Mouse (Mus musculus) liver, postnatal 0 days (tissue): ENCODE measurements around the gene Mdm4. TPM values are rescaled to one million over a fixed set of nuclear protein-coding genes. Genes with fewer than 3 reads are reported as not detected.
A peak's percentile ranks its signal among the peaks of the same experiment; 100 is the strongest.

Experiments used
- ATAC-seq: fragments of 200-750 bp; cut with Nextera tagmentation; 2 replicates; pipeline ENCODE4 v1.8.0; 2017; ENCODE audit warnings: mild to moderate bottlenecking, moderate library complexity
- DNase-seq: peaks from one replicate; pipeline ENCODE4 v3.0.0-alpha.2; 2016
- H3K27ac ChIP-seq: fragments of 300-500 bp; sonication (generic); 2 replicates; pipeline ENCODE4 v1.5.1; 2014; ENCODE audit warnings: antibody characterized with exemption, moderate library complexity, mild to moderate bottlenecking, low read depth
- H3K27me3 ChIP-seq: fragments of 300-500 bp; sonication (generic); 2 replicates; pipeline ENCODE4 v1.6.1; 2014; ENCODE audit warnings: low read length, control low read depth, mixed read lengths; ENCODE audit not compliant: insufficient read depth
- H3K36me3 ChIP-seq: fragments of 300-500 bp; sonication (generic); replicated peaks from 2 replicates; pipeline ENCODE4 v1.6.1; 2014; ENCODE audit warnings: mild to moderate bottlenecking, control low read depth, low read length, moderate library complexity, mixed read lengths; ENCODE audit not compliant: insufficient read depth
- H3K4me1 ChIP-seq: fragments of 300-500 bp; sonication (generic); 2 replicates; pipeline ENCODE4 v1.6.1; 2014; ENCODE audit warnings: antibody characterized with exemption, mild to moderate bottlenecking, control low read depth; ENCODE audit not compliant: insufficient read depth
- H3K4me2 ChIP-seq: fragments of 300-500 bp; sonication (generic); 2 replicates; pipeline ENCODE4 v1.6.1; 2014; ENCODE audit warnings: low read depth, mild to moderate bottlenecking, low read length, moderate library complexity, mixed read lengths
- H3K4me3 ChIP-seq: fragments of 300-500 bp; sonication (generic); 2 replicates; pipeline ENCODE4 v1.5.1; 2014; ENCODE audit warnings: low read depth, low read length
- H3K9ac ChIP-seq: fragments of 300-500 bp; sonication (generic); replicated peaks from 2 replicates; pipeline ENCODE4 v1.6.1; 2014; ENCODE audit warnings: mild to moderate bottlenecking, moderate library complexity
- H3K9me3 ChIP-seq: fragments of 300-500 bp; sonication (generic); 2 replicates; pipeline ENCODE4 v1.6.1; 2016; ENCODE audit warnings: mild to moderate bottlenecking, control low read depth, low read length, mixed read lengths
- CTCF ChIP-seq: sonication (generic); IDR thresholded peaks from 2 replicates; pipeline ENCODE4 v1.5.1; 2016; ENCODE audit warnings: antibody characterized with exemption, low read depth
- EP300 ChIP-seq: IDR thresholded peaks from 2 replicates; pipeline ENCODE4 v1.6.1; 2016; ENCODE audit warnings: antibody characterized with exemption, low read depth, mild to moderate bottlenecking
- WGBS: fragments of 180-500 bp; shearing (Covaris S2); extraction: QIAGEN DNeasy Blood & Tissue Kit; methylation state at CpG from one replicate; pipeline ENCODE4 v1.1.7; 2014; ENCODE audit not compliant: insufficient replicate concordance; 5-methylcytosine and 5-hydroxymethylcytosine counted together
- polyA plus RNA-seq: library from polyadenylated mRNA; unstranded; fragments of >200 nt; fragmentation: Nextera tagmentation; extraction: Ambion mirVana; gene quantifications from 2 replicates; pipeline ENCODE4 v1.2.1, GENCODE M21; 2015

The Mdm4 gene
- polyA plus RNA-seq, 1 experiment from 2014 or later: 9.0 TPM

GRCm38 (mm10) chr1:132947811-132948210 is 82.5 kb downstream of the Mdm4 start:
- Histone ChIP-seq H3K27ac (no peak overlapping the region), H3K4me3 (no peak overlapping the region), H3K9ac (no peak overlapping the region), H3K36me3 (no peaks in the 10 kb centered on the region), H3K4me2 (no peak overlapping the region), H3K27me3 (no peaks in the 10 kb centered on the region), H3K9me3 (no peaks in the 10 kb centered on the region), H3K4me1 (no peaks in the 10 kb centered on the region)
- no peak for DNase-seq
- no peak for TF ChIP-seq CTCF
- no peak for TF ChIP-seq EP300
- no peak for ATAC-seq
- 61% methylated on average over 7 of the region's 7 CpGs for WGBS

- no peak overlapping the region for H3K9ac ChIP-seq
- H3K36me3 ChIP-seq: no peaks in the 10 kb centered on the region
- H3K4me1 ChIP-seq: no peaks in the 10 kb centered on the region
- H3K27me3 ChIP-seq: no peaks in the 10 kb centered on the region
- H3K27ac ChIP-seq: no peak overlapping the region
- H3K4me2 ChIP-seq: no peak overlapping the region
- ATAC-seq (no peak), DNase-seq (no peak)
- no peaks in the 10 kb centered on the region for H3K9me3 ChIP-seq
- TF ChIP-seq EP300 (no peak), CTCF (no peak)
- WGBS: 62% methylated on average over 8 of the region's 8 CpGs
- H3K4me3 ChIP-seq: no peak overlapping the region
These were observed 84.5 kb downstream of the Mdm4 start for GRCm38 (mm10) chr1:132945826-132946225.

- 67% methylated on average over 8 of the region's 8 CpGs for WGBS
- Histone ChIP-seq H3K36me3 (no peaks in the 10 kb centered on the region), H3K27ac (no peak overlapping the region), H3K4me2 (no peak overlapping the region), H3K4me1 (no peaks in the 10 kb centered on the region), H3K27me3 (no peaks in the 10 kb centered on the region), H3K9me3 (no peaks in the 10 kb centered on the region), H3K4me3 (no peak overlapping the region), H3K9ac (no peak overlapping the region)
- no peak for TF ChIP-seq CTCF
- no peak for TF ChIP-seq EP300
- ATAC-seq (no peak), DNase-seq (no peak)
These were observed 91.4 kb downstream of the Mdm4 start for GRCm38 (mm10) chr1:132938975-132939374.

GRCm38 (mm10) chr1:132937296-132938030 is 92.9 kb downstream of the Mdm4 start:
- DNase-seq (no peak), ATAC-seq (no peak)
- Histone ChIP-seq H3K9me3 (no peaks in the 10 kb centered on the region), H3K27ac (no peak overlapping the region), H3K36me3 (no peaks in the 10 kb centered on the region), H3K9ac (no peak overlapping the region), H3K4me2 (no peak overlapping the region), H3K4me3 (no peak overlapping the region), H3K4me1 (no peaks in the 10 kb centered on the region), H3K27me3 (no peaks in the 10 kb centered on the region)
- 80% methylated on average over 26 of the region's 26 CpGs for WGBS
- TF ChIP-seq EP300: no peak
- TF ChIP-seq CTCF: no peak

- Histone ChIP-seq H3K27me3 (no peaks in the 10 kb centered on the region), H3K4me1 (no peaks in the 10 kb centered on the region), H3K4me3 (no peak overlapping the region), H3K36me3 (no peaks in the 10 kb centered on the region), H3K4me2 (no peak overlapping the region), H3K9ac (no peak overlapping the region), H3K9me3 (no peaks in the 10 kb centered on the region), H3K27ac (no peak overlapping the region)
- 45% methylated on average over 7 of the region's 7 CpGs for WGBS
- no peak for DNase-seq
- ATAC-seq: no peak
- TF ChIP-seq EP300 (no peak), CTCF (peak; percentile 36)
These were observed 95.5 kb downstream of the Mdm4 start for GRCm38 (mm10) chr1:132934856-132935255.

GRCm38 (mm10) chr1:132932421-132932820 is 97.9 kb downstream of the Mdm4 start:
- Histone ChIP-seq H3K27me3 (no peaks in the 10 kb centered on the region), H3K9me3 (no peaks in the 10 kb centered on the region), H3K27ac (no peak overlapping the region), H3K36me3 (no peaks in the 10 kb centered on the region), H3K9ac (no peak overlapping the region), H3K4me1 (no peaks in the 10 kb centered on the region), H3K4me3 (no peak overlapping the region), H3K4me2 (no peak overlapping the region)
- DNase-seq (no peak), ATAC-seq (no peak)
- TF ChIP-seq CTCF: no peak
- no peak for TF ChIP-seq EP300
- WGBS: 60% methylated on average over 2 of the region's 2 CpGs

GRCm38 (mm10) chr1:132930291-132930690 is 100.1 kb downstream of the Mdm4 start:
- WGBS: 86% methylated on average over 4 of the region's 4 CpGs
- ATAC-seq (no peak), DNase-seq (no peak)
- Histone ChIP-seq H3K9ac (no peak overlapping the region), H3K27ac (no peak overlapping the region), H3K9me3 (no peaks in the 10 kb centered on the region), H3K4me3 (no peak overlapping the region), H3K27me3 (no peaks in the 10 kb centered on the region), H3K36me3 (no peaks in the 10 kb centered on the region), H3K4me2 (no peak overlapping the region), H3K4me1 (no peaks in the 10 kb centered on the region)
- TF ChIP-seq CTCF (no peak), EP300 (no peak)
